Mouse (Mus musculus): ENCODE measurements around the gene Smoc2. TPM values are rescaled to one million over a fixed set of nuclear protein-coding genes. Genes with fewer than 3 reads are reported as not detected.

Smoc2 gene
- polyA plus RNA-seq, 1 experiment = 94.8 TPM

GRCm38 (mm10) chr17:14380526-14380925 is 101.2 kb downstream of the Smoc2 start:
- TF ChIP-seq CTCF (IDR thresholded peaks at IDR 0.05; ENCODE audit: extremely low read depth, insufficient read depth, insufficient read length, insufficient replicate concordance) = no peak
- TF ChIP-seq POLR2A (IDR thresholded peaks at IDR 0.05; ENCODE audit: low read depth, low read length) = no peak
- H3K4me3 ChIP-seq (ENCODE audit: extremely low read depth, insufficient read depth, insufficient read length) = no peak overlapping the region
- DNase-seq (ENCODE audit: low read depth in 1 of 2, low spot score in 2 of 2) = no peak
- 84% methylated on average over 12 of the region's 12 CpGs for WGBS
- H3K27ac ChIP-seq (ENCODE audit: insufficient read depth, low read length) = no peak overlapping the region
- no peaks in the 10 kb centered on the region for H3K4me1 ChIP-seq (ENCODE audit: control insufficient read depth, insufficient read depth, insufficient read length)
- no peaks in the 10 kb centered on the region for H3K36me3 ChIP-seq (ENCODE audit: control insufficient read depth, insufficient read depth, low read length)
- H3K27me3 ChIP-seq (ENCODE audit: control insufficient read depth, insufficient read depth, low read length) = no peaks in the 10 kb centered on the region

- Histone ChIP-seq H3K27me3 (ENCODE audit: control insufficient read depth, insufficient read depth, low read length) (no peaks in the 10 kb centered on the region), H3K4me1 (ENCODE audit: control insufficient read depth, insufficient read depth, insufficient read length) (no peaks in the 10 kb centered on the region), H3K4me3 (ENCODE audit: extremely low read depth, insufficient read depth, insufficient read length) (no peak overlapping the region), H3K27ac (ENCODE audit: insufficient read depth, low read length) (no peak overlapping the region), H3K36me3 (ENCODE audit: control insufficient read depth, insufficient read depth, low read length) (no peaks in the 10 kb centered on the region)
- no peak for DNase-seq (ENCODE audit: low read depth in 1 of 2, low spot score in 2 of 2)
- WGBS = 57% methylated on average over 7 of the region's 7 CpGs
- no peak for TF ChIP-seq CTCF (IDR thresholded peaks at IDR 0.05; ENCODE audit: extremely low read depth, insufficient read depth, insufficient read length, insufficient replicate concordance)
Measured at GRCm38 (mm10) chr17:14381482-14381881, 102.2 kb downstream of the Smoc2 start.

GRCm38 (mm10) chr17:14383981-14384380 is 104.7 kb downstream of the Smoc2 start:
- H3K4me1 ChIP-seq (ENCODE audit: control insufficient read depth, insufficient read depth, insufficient read length) = no peaks in the 10 kb centered on the region
- WGBS = 79% methylated on average over 4 of the region's 4 CpGs
- no peaks in the 10 kb centered on the region for H3K36me3 ChIP-seq (ENCODE audit: control insufficient read depth, insufficient read depth, low read length)
- DNase-seq (ENCODE audit: low read depth in 1 of 2, low spot score in 2 of 2) = no peak
- TF ChIP-seq POLR2A (IDR thresholded peaks at IDR 0.05; ENCODE audit: low read depth, low read length) = no peak
- no peak for TF ChIP-seq CTCF (IDR thresholded peaks at IDR 0.05; ENCODE audit: extremely low read depth, insufficient read depth, insufficient read length, insufficient replicate concordance)
- no peak overlapping the region for H3K4me3 ChIP-seq (ENCODE audit: extremely low read depth, insufficient read depth, insufficient read length)
- no peaks in the 10 kb centered on the region for H3K27me3 ChIP-seq (ENCODE audit: control insufficient read depth, insufficient read depth, low read length)
- H3K27ac ChIP-seq (ENCODE audit: insufficient read depth, low read length) = no peak overlapping the region

DNA sequence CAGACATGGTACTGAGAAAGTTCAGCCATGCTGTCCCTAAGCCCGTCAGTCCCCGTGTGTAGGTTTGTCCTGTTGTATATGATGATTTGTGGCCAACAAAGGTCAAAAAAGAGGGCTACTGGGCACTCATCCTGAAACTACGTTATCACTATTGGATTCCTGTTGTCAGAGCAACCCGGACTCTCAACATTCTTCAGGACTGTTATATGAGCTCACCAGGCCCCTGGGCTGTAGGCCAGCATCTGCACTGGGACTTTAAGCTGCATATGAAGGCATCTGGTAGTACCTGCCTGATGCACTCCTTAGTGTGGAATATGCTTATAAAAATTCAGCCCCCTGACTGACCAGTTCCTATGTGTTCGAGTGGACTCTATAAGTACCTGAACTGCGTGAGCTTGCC is 105.7 kb downstream of the Smoc2 start:
- no peak for TF ChIP-seq CTCF (IDR thresholded peaks at IDR 0.05; ENCODE audit: extremely low read depth, insufficient read depth, insufficient read length, insufficient replicate concordance)
- TF ChIP-seq POLR2A (IDR thresholded peaks at IDR 0.05; ENCODE audit: low read depth, low read length) = no peak
- Histone ChIP-seq H3K36me3 (ENCODE audit: control insufficient read depth, insufficient read depth, low read length) (no peaks in the 10 kb centered on the region), H3K27me3 (ENCODE audit: control insufficient read depth, insufficient read depth, low read length) (no peaks in the 10 kb centered on the region), H3K4me1 (ENCODE audit: control insufficient read depth, insufficient read depth, insufficient read length) (no peaks in the 10 kb centered on the region), H3K27ac (ENCODE audit: insufficient read depth, low read length) (no peak overlapping the region), H3K4me3 (ENCODE audit: extremely low read depth, insufficient read depth, insufficient read length) (no peak overlapping the region)
- DNase-seq (ENCODE audit: low read depth in 1 of 2, low spot score in 2 of 2) = no peak
- WGBS = 90% methylated on average over 6 of the region's 6 CpGs

GRCm38 (mm10) chr17:14387261-14387660 is 108.0 kb downstream of the Smoc2 start:
- no peak for TF ChIP-seq POLR2A (IDR thresholded peaks at IDR 0.05; ENCODE audit: low read depth, low read length)
- no peak for TF ChIP-seq CTCF (IDR thresholded peaks at IDR 0.05; ENCODE audit: extremely low read depth, insufficient read depth, insufficient read length, insufficient replicate concordance)
- no peak for DNase-seq (ENCODE audit: low read depth in 1 of 2, low spot score in 2 of 2)
- Histone ChIP-seq H3K27ac (ENCODE audit: insufficient read depth, low read length) (no peak overlapping the region), H3K27me3 (ENCODE audit: control insufficient read depth, insufficient read depth, low read length) (no peaks in the 10 kb centered on the region), H3K4me1 (ENCODE audit: control insufficient read depth, insufficient read depth, insufficient read length) (no peaks in the 10 kb centered on the region), H3K4me3 (ENCODE audit: extremely low read depth, insufficient read depth, insufficient read length) (no peak overlapping the region), H3K36me3 (ENCODE audit: control insufficient read depth, insufficient read depth, low read length) (no peaks in the 10 kb centered on the region)
- 62% methylated on average over 6 of the region's 6 CpGs for WGBS

DNA sequence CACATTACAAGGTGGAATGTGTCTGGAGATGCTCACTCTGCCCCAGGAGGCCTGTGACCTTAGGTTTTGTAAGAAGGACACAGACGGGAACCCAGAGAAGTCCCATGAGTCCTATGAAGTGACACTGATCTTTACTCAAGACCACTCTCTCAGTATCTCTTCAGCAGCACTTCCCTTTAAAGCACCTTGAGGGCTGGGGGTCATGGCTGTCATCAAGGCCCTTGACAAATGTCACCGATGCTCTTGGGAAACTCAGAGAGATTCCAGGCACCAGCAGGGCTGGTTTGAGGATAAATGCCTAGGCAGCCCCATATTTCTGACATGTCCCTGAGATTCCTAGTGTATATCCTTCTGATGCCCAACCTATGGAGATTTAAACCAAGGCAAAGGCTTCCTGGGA is 113.1 kb downstream of the Smoc2 start:
- no peaks in the 10 kb centered on the region for H3K4me1 ChIP-seq (ENCODE audit: control insufficient read depth, insufficient read depth, insufficient read length)
- H3K36me3 ChIP-seq (ENCODE audit: control insufficient read depth, insufficient read depth, low read length) = no peaks in the 10 kb centered on the region
- no peak overlapping the region for H3K27ac ChIP-seq (ENCODE audit: insufficient read depth, low read length)
- H3K4me3 ChIP-seq (ENCODE audit: extremely low read depth, insufficient read depth, insufficient read length) = no peak overlapping the region
- TF ChIP-seq POLR2A (IDR thresholded peaks at IDR 0.05; ENCODE audit: low read depth, low read length) (no peak), CTCF (IDR thresholded peaks at IDR 0.05; ENCODE audit: extremely low read depth, insufficient read depth, insufficient read length, insufficient replicate concordance) (no peak)
- H3K27me3 ChIP-seq (ENCODE audit: control insufficient read depth, insufficient read depth, low read length) = no peaks in the 10 kb centered on the region
- no peak for DNase-seq (ENCODE audit: low read depth in 1 of 2, low spot score in 2 of 2)
- WGBS = 78% methylated on average over 2 of the region's 2 CpGs

GRCm38 (mm10) chr17:14394861-14395260 is 115.6 kb downstream of the Smoc2 start:
- Histone ChIP-seq H3K27me3 (ENCODE audit: control insufficient read depth, insufficient read depth, low read length) (no peaks in the 10 kb centered on the region), H3K36me3 (ENCODE audit: control insufficient read depth, insufficient read depth, low read length) (no peaks in the 10 kb centered on the region), H3K27ac (ENCODE audit: insufficient read depth, low read length) (no peak overlapping the region), H3K4me1 (ENCODE audit: control insufficient read depth, insufficient read depth, insufficient read length) (no peaks in the 10 kb centered on the region), H3K4me3 (ENCODE audit: extremely low read depth, insufficient read depth, insufficient read length) (no peak overlapping the region)
- TF ChIP-seq POLR2A (IDR thresholded peaks at IDR 0.05; ENCODE audit: low read depth, low read length) (no peak), CTCF (IDR thresholded peaks at IDR 0.05; ENCODE audit: extremely low read depth, insufficient read depth, insufficient read length, insufficient replicate concordance) (no peak)
- WGBS = 81% methylated on average over 5 of the region's 5 CpGs
- DNase-seq (ENCODE audit: low read depth in 1 of 2, low spot score in 2 of 2) = no peak

Data from spleen, adult 2 months (tissue).